Mouse (Mus musculus): ENCODE results near the gene Svs1.

- TF ChIP-seq CTCF (IDR thresholded peaks at IDR 0.05; ENCODE audit: insufficient read depth, low read depth, low read length) (no peak), POLR2A (IDR thresholded peaks at IDR 0.05; ENCODE audit: insufficient read depth, low read depth, low read length) (no peak)
Measured at GRCm38 (mm10) chr6:48954946-48955345, 31.7 kb upstream of the Svs1 start.

Data from olfactory bulb, adult 2 months (tissue).